Comparison of ENCODE assay signal across 9 mouse cellular contexts in the genomic region with DNA sequence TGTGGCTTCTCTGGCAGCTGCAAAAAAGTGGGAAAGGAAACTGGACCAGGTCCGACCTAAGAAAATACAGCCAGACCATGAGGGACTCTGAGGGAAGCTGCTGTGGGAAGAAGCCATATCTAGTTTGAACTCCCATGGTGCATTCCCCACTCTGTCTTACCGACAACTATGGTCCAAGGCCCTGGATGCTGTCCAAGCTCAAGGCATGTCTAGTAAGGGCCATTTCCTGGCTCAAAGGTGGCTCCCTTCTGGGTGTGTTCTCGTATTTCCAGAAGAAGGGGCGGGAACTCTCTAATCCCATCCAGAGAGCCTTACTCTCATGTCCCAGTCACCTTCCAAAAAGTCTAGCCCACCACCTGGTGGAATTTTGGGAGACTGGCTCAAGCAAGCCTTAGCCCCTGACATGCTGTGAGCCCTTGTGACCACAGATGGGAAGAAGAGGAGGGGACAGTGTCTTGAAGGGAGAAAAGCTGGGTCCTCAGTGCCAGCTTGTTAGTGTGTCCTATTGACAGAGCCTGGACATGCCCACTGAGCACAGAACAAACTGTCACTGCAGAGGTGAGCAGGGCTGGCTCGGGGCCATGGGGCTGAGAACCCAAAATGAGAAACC. TPM values are rescaled to one million over a fixed set of nuclear protein-coding genes. Genes with fewer than 3 reads are reported as not detected.
DNase-seq lines count a peak whose midpoint lies in the region; ATAC-seq lines count a peak whose summit lies in the region.
"Had no signal": no experiment of that assay in that cellular context is flagged by ENCODE, and none has a peak within 500 bp of the region (broad histone marks: within the 10 kb centered on the region; RNA-seq: fewer than 3 reads in every experiment).

No protein-coding gene starts in this region.

- H3K36me3 ChIP-seq in forebrain, embryonic 13.5 days (ENCODE audit: poor library complexity, severe bottlenecking) = peaks cover 34% of the 10 kb centered on the region
- H3K36me3 ChIP-seq in forebrain, embryonic 12.5 days (replicated peaks) = peaks cover 35% of the 10 kb centered on the region
- H3K36me3 ChIP-seq in megakaryocyte, embryonic 14.5 days (replicated peaks; ENCODE audit: low read length) = peaks cover 52% of the 10 kb centered on the region
- H3K36me3 ChIP-seq in kidney, embryonic 15.5 days = peaks cover 34% of the 10 kb centered on the region
- H3K36me3 ChIP-seq in neural tube, embryonic 15.5 days = peaks cover 30% of the 10 kb centered on the region

- no peak overlapping the region for H3K27ac ChIP-seq in forebrain, embryonic 13.5 days
- no peak overlapping the region for H3K27ac ChIP-seq in forebrain, embryonic 12.5 days
- H3K27ac ChIP-seq in kidney, embryonic 15.5 days = no peak overlapping the region
- no peak overlapping the region for H3K27ac ChIP-seq in neural tube, embryonic 15.5 days (replicated peaks)

- peaks cover 46% of the 10 kb centered on the region for H3K4me1 ChIP-seq in forebrain, embryonic 13.5 days
- peaks cover 39% of the 10 kb centered on the region for H3K4me1 ChIP-seq in forebrain, embryonic 12.5 days
- peaks cover 68% of the 10 kb centered on the region for H3K4me1 ChIP-seq in megakaryocyte, embryonic 14.5 days
- peaks cover 49% of the 10 kb centered on the region for H3K4me1 ChIP-seq in kidney, embryonic 15.5 days
- peaks cover 52% of the 10 kb centered on the region for H3K4me1 ChIP-seq in neural tube, embryonic 15.5 days

- no peak for DNase-seq in right cerebral cortex, postnatal 36 days (ENCODE audit: low spot score in 2 of 2)
- DNase-seq in adrenal gland, adult 2 months = no peak

- 68% methylated on average over 5 of the region's 5 CpGs for WGBS in forebrain, embryonic 13.5 days
- WGBS in forebrain, embryonic 12.5 days = 68% methylated on average over 5 of the region's 5 CpGs
- 64% methylated on average over 5 of the region's 5 CpGs for WGBS in kidney, embryonic 15.5 days
- 74% methylated on average over 5 of the region's 5 CpGs for WGBS in neural tube, embryonic 15.5 days

- H3K4me2 ChIP-seq in forebrain, embryonic 13.5 days = peak overlapping the region; percentile 100
- no peak overlapping the region for H3K4me2 ChIP-seq in forebrain, embryonic 12.5 days
- H3K4me2 ChIP-seq in kidney, embryonic 15.5 days = peak overlapping the region; percentile 85; the same call in 1 of the 2 replicates
- peak overlapping the region; percentile 100 for H3K4me2 ChIP-seq in neural tube, embryonic 15.5 days

- H3K27me3 ChIP-seq in forebrain, embryonic 13.5 days = no peaks in the 10 kb centered on the region
- no peaks in the 10 kb centered on the region for H3K27me3 ChIP-seq in forebrain, embryonic 12.5 days
- H3K27me3 ChIP-seq in megakaryocyte, embryonic 14.5 days (replicated peaks) = no peaks in the 10 kb centered on the region
- H3K27me3 ChIP-seq in kidney, embryonic 15.5 days = no peaks in the 10 kb centered on the region
- no peaks in the 10 kb centered on the region for H3K27me3 ChIP-seq in neural tube, embryonic 15.5 days (replicated peaks)

- no peak overlapping the region for H3K9ac ChIP-seq in forebrain, embryonic 13.5 days
- H3K9ac ChIP-seq in forebrain, embryonic 12.5 days = no peak overlapping the region
- H3K9ac ChIP-seq in kidney, embryonic 15.5 days = no peak overlapping the region
- peak overlapping the region; percentile 74; the same call in 1 of the 2 replicates for H3K9ac ChIP-seq in neural tube, embryonic 15.5 days (replicated peaks)

- ATAC-seq in forebrain, embryonic 13.5 days = no peak
- no peak for ATAC-seq in forebrain, embryonic 12.5 days (ENCODE audit: low FRiP score)
- ATAC-seq in megakaryocyte, adult 5-6 weeks (ENCODE audit: poor library complexity, severe bottlenecking) = no peak
- no peak for ATAC-seq in kidney, embryonic 15.5 days (replicated peaks; ENCODE audit: low FRiP score)
- ATAC-seq in neural tube, embryonic 15.5 days (ENCODE audit: low FRiP score) = no peak

- H3K4me3 ChIP-seq in forebrain, embryonic 13.5 days = no peak overlapping the region
- no peak overlapping the region for H3K4me3 ChIP-seq in forebrain, embryonic 12.5 days (replicated peaks)
- H3K4me3 ChIP-seq in megakaryocyte, embryonic 14.5 days (replicated peaks) = peak overlapping the region; percentile 98
- no peak overlapping the region; the same call in 1 of the 2 replicates for H3K4me3 ChIP-seq in kidney, embryonic 15.5 days (replicated peaks)
- H3K4me3 ChIP-seq in neural tube, embryonic 15.5 days (replicated peaks) = peak overlapping the region; percentile 81; the same call in 1 of the 2 replicates

- no peaks in the 10 kb centered on the region for H3K9me3 ChIP-seq in forebrain, embryonic 13.5 days (replicated peaks)
- no peaks in the 10 kb centered on the region for H3K9me3 ChIP-seq in forebrain, embryonic 12.5 days
- H3K9me3 ChIP-seq in megakaryocyte, embryonic 14.5 days = no peaks in the 10 kb centered on the region
- H3K9me3 ChIP-seq in kidney, embryonic 15.5 days (replicated peaks) = no peaks in the 10 kb centered on the region
- no peaks in the 10 kb centered on the region for H3K9me3 ChIP-seq in neural tube, embryonic 15.5 days (replicated peaks)

RNA-seq across cellular contexts. Expression of a gene that starts 2.6 kb away (rescaled TPM):
- polyA plus RNA-seq in forebrain, embryonic 13.5 days (2015; fragmentation: Nextera tagmentation; extraction: Ambion mirVana) = 19.4 and 22.9 TPM in 2 replicates
- polyA plus RNA-seq in forebrain, embryonic 12.5 days (2016; fragmentation: Nextera tagmentation; extraction: Ambion mirVana) = 19.2 and 20.9 TPM in 2 replicates
- 12.8 and 20.1 TPM in 2 replicates for polyA plus RNA-seq in megakaryocyte, embryonic 14.5 days (2012; ENCODE audit: insufficient read depth, low replicate concordance)
- 22.2 and 26.7 TPM in 2 replicates for total RNA-seq in megakaryocyte, adult 5-6 weeks (2015)
- 30.0 and 33.2 TPM in 2 replicates for total RNA-seq in megakaryocyte, adult 5-6 weeks (2017)
- polyA plus RNA-seq in kidney, embryonic 15.5 days (2015; fragmentation: Nextera tagmentation; extraction: Ambion mirVana) = 20.0 and 20.6 TPM in 2 replicates
- 22.2 and 22.5 TPM in 2 replicates for polyA plus RNA-seq in neural tube, embryonic 15.5 days (2015; fragmentation: Nextera tagmentation; extraction: Ambion mirVana)
- 10 to 100 TPM; 21.3 to 23.4 TPM for total RNA-seq in adrenal gland, adult 2 months (2021)
- 45.2 and 45.7 TPM in 2 replicates for polyA plus RNA-seq in adrenal gland, adult 2 months (2012; rRNA removed)

RNA-seq across cellular contexts. Expression of a gene that starts 26.0 kb away (rescaled TPM):
- 126 and 132 TPM in 2 replicates for polyA plus RNA-seq in forebrain, embryonic 13.5 days (2015; fragmentation: Nextera tagmentation; extraction: Ambion mirVana)
- 91.9 and 92.9 TPM in 2 replicates for polyA plus RNA-seq in forebrain, embryonic 12.5 days (2016; fragmentation: Nextera tagmentation; extraction: Ambion mirVana)
- 16.9 TPM in 1 of 2 replicates, not detected in the other for polyA plus RNA-seq in megakaryocyte, embryonic 14.5 days (2012; ENCODE audit: insufficient read depth, low replicate concordance)
- total RNA-seq in megakaryocyte, adult 5-6 weeks (2015) = 20.6 and 24.9 TPM in 2 replicates
- total RNA-seq in megakaryocyte, adult 5-6 weeks (2017) = 267 and 273 TPM in 2 replicates
- polyA plus RNA-seq in kidney, embryonic 15.5 days (2015; fragmentation: Nextera tagmentation; extraction: Ambion mirVana) = 36.4 and 40.3 TPM in 2 replicates
- polyA plus RNA-seq in neural tube, embryonic 15.5 days (2015; fragmentation: Nextera tagmentation; extraction: Ambion mirVana) = 66.5 and 86.3 TPM in 2 replicates
- total RNA-seq in adrenal gland, adult 2 months (2021) = 10 to 100 TPM; 13.5 to 26.3 TPM
- polyA plus RNA-seq in adrenal gland, adult 2 months (2012; rRNA removed) = 15.4 and 19.1 TPM in 2 replicates

RNA-seq across cellular contexts. Expression of a gene that starts 26.0 kb away (rescaled TPM):
- 0.96 and 1.3 TPM in 2 replicates for polyA plus RNA-seq in forebrain, embryonic 13.5 days (2015; fragmentation: Nextera tagmentation; extraction: Ambion mirVana)
- 0.89 and 1.0 TPM in 2 replicates for polyA plus RNA-seq in forebrain, embryonic 12.5 days (2016; fragmentation: Nextera tagmentation; extraction: Ambion mirVana)
- 11.3 and 13.8 TPM in 2 replicates for polyA plus RNA-seq in megakaryocyte, embryonic 14.5 days (2012; ENCODE audit: insufficient read depth, low replicate concordance)
- total RNA-seq in megakaryocyte, adult 5-6 weeks (2015) = not detected in 2 replicates
- 0.07 TPM in 1 of 2 replicates, not detected in the other for total RNA-seq in megakaryocyte, adult 5-6 weeks (2017)
- 0.58 and 0.71 TPM in 2 replicates for polyA plus RNA-seq in kidney, embryonic 15.5 days (2015; fragmentation: Nextera tagmentation; extraction: Ambion mirVana)
- polyA plus RNA-seq in neural tube, embryonic 15.5 days (2015; fragmentation: Nextera tagmentation; extraction: Ambion mirVana) = 1.1 TPM in 2 replicates
- under 1 TPM; 0.17 TPM for total RNA-seq in adrenal gland, adult 2 months (2021)
- polyA plus RNA-seq in adrenal gland, adult 2 months (2012; rRNA removed) = 0.18 and 0.36 TPM in 2 replicates
- total RNA-seq: common myeloid progenitor, adult 5-6 weeks had no signal

RNA-seq across cellular contexts. Expression of a gene that starts 31.8 kb away (rescaled TPM):
- 315 and 321 TPM in 2 replicates for polyA plus RNA-seq in forebrain, embryonic 13.5 days (2015; fragmentation: Nextera tagmentation; extraction: Ambion mirVana)
- 185 and 187 TPM in 2 replicates for polyA plus RNA-seq in forebrain, embryonic 12.5 days (2016; fragmentation: Nextera tagmentation; extraction: Ambion mirVana)
- polyA plus RNA-seq in megakaryocyte, embryonic 14.5 days (2012; ENCODE audit: insufficient read depth, low replicate concordance) = 5.3 and 6.7 TPM in 2 replicates
- 4.6 and 6.9 TPM in 2 replicates for total RNA-seq in megakaryocyte, adult 5-6 weeks (2015)
- total RNA-seq in megakaryocyte, adult 5-6 weeks (2017) = 5.4 and 10.9 TPM in 2 replicates
- polyA plus RNA-seq in kidney, embryonic 15.5 days (2015; fragmentation: Nextera tagmentation; extraction: Ambion mirVana) = 81.6 and 82.0 TPM in 2 replicates
- polyA plus RNA-seq in neural tube, embryonic 15.5 days (2015; fragmentation: Nextera tagmentation; extraction: Ambion mirVana) = 184 and 262 TPM in 2 replicates
- 1 to 10 TPM; 2.5 to 8.2 TPM for total RNA-seq in adrenal gland, adult 2 months (2021)
- polyA plus RNA-seq in adrenal gland, adult 2 months (2012; rRNA removed) = 5.1 and 9.1 TPM in 2 replicates

RNA-seq across cellular contexts. Expression of a gene that starts 41.8 kb away (rescaled TPM):
- polyA plus RNA-seq in forebrain, embryonic 13.5 days (2015; fragmentation: Nextera tagmentation; extraction: Ambion mirVana) = 368 and 373 TPM in 2 replicates
- polyA plus RNA-seq in forebrain, embryonic 12.5 days (2016; fragmentation: Nextera tagmentation; extraction: Ambion mirVana) = 403 and 431 TPM in 2 replicates
- polyA plus RNA-seq in megakaryocyte, embryonic 14.5 days (2012; ENCODE audit: insufficient read depth, low replicate concordance) = 271 and 450 TPM in 2 replicates
- total RNA-seq in megakaryocyte, adult 5-6 weeks (2015) = 42.6 and 42.9 TPM in 2 replicates
- total RNA-seq in megakaryocyte, adult 5-6 weeks (2017) = 49.7 and 61.7 TPM in 2 replicates
- polyA plus RNA-seq in kidney, embryonic 15.5 days (2015; fragmentation: Nextera tagmentation; extraction: Ambion mirVana) = 243 and 247 TPM in 2 replicates
- polyA plus RNA-seq in neural tube, embryonic 15.5 days (2015; fragmentation: Nextera tagmentation; extraction: Ambion mirVana) = 559 and 636 TPM in 2 replicates
- 100 to 1,000 TPM; 143 to 198 TPM for total RNA-seq in adrenal gland, adult 2 months (2021)
- 545 and 648 TPM in 2 replicates for polyA plus RNA-seq in adrenal gland, adult 2 months (2012; rRNA removed)

Comparison
In these comparisons a context has a peak if more than half of its experiments do, and no peak if none do; other contexts are left out.
1. H3K4me3 ChIP-seq: peak in megakaryocyte, embryonic 14.5 days (single experiment) and neural tube, embryonic 15.5 days (single experiment); none in forebrain, embryonic 13.5 days (single experiment), forebrain, embryonic 12.5 days (single experiment) and kidney, embryonic 15.5 days (single experiment).